Mouse (Mus musculus) layer of hippocampus, postnatal 25 days (tissue): ENCODE data around the gene Cdc6. TPM values are rescaled to one million over a fixed set of nuclear protein-coding genes. Genes with fewer than 3 reads are reported as not detected.
"Not testable (repeated sequence)": the region's sequence is repeated elsewhere in the genome, so short reads cannot be mapped to it uniquely, and the experiment has no call there.

Experiments used
- DNase-seq, 2 experiments: peaks; one replicate each; pipeline ENCODE4 v3.0.0; 2022; ENCODE audit warnings: mixed read lengths in 2 of 2, low spot score in 1 of 2; ENCODE audit errors: extremely low spot score in 1 of 2
- total RNA-seq, 2 experiments: library from RNA; stranded (reverse); gene quantifications; 2 replicates each; pipeline ENCODE4 v1.2.3; 2021

Gene Cdc6
- total RNA-seq, 2 experiments from 2014 or later: 0.54 to 0.94 TPM

- no peak for DNase-seq
Observed at GRCm38 (mm10) chr11:98930127-98930601, 22.6 kb downstream of the Cdc6 start.

GRCm38 (mm10) chr11:98930773-98931512 lies 23.3 kb downstream of the Cdc6 start:
- DNase-seq: no peak

GRCm38 (mm10) chr11:98931513-98932292 lies 24.1 kb downstream of the Cdc6 start:
- no peak for DNase-seq

- DNase-seq: no peak
Observed at GRCm38 (mm10) chr11:98932293-98933091, 24.9 kb downstream of the Cdc6 start.

- DNase-seq: peak in 1 of 2 experiments; percentile 45
Observed at GRCm38 (mm10) chr11:98933151-98933550, 25.6 kb downstream of the Cdc6 start.

- DNase-seq: not testable (repeated sequence)
Observed at GRCm38 (mm10) chr11:98933847-98934246, 26.2 kb downstream of the Cdc6 start.

- no peak for DNase-seq
Observed at GRCm38 (mm10) chr11:98934367-98934766, 26.8 kb downstream of the Cdc6 start.

- no peak for DNase-seq
Observed at GRCm38 (mm10) chr11:98935123-98935522, 27.5 kb downstream of the Cdc6 start.

GRCm38 (mm10) chr11:98936170-98936569 lies 28.6 kb downstream of the Cdc6 start:
- DNase-seq: no peak

GRCm38 (mm10) chr11:98936606-98937409 lies 29.2 kb downstream of the Cdc6 start:
- no peak for DNase-seq

- no peak for DNase-seq
Observed at GRCm38 (mm10) chr11:98937410-98937913, 29.9 kb downstream of the Cdc6 start.

GRCm38 (mm10) chr11:98937914-98938694 lies 30.5 kb downstream of the Cdc6 start:
- DNase-seq: no peak

GRCm38 (mm10) chr11:98938701-98939083 lies 31.1 kb downstream of the Cdc6 start:
- DNase-seq: no peak

- no peak for DNase-seq
Observed at GRCm38 (mm10) chr11:98939084-98939952, 31.7 kb downstream of the Cdc6 start.

- no peak for DNase-seq
Observed at GRCm38 (mm10) chr11:98939953-98940641, 32.5 kb downstream of the Cdc6 start.

- no peak for DNase-seq
Observed at GRCm38 (mm10) chr11:98940776-98941175, 33.2 kb downstream of the Cdc6 start.

- DNase-seq: peak in 1 of 2 experiments; percentile 67
Observed at GRCm38 (mm10) chr11:98941341-98941825, 33.8 kb downstream of the Cdc6 start.
